Mouse (Mus musculus): ENCODE measurements around the gene Hepacam. TPM values are rescaled to one million over a fixed set of nuclear protein-coding genes. Genes with fewer than 3 reads are reported as not detected.

The Hepacam gene
- total and polyA plus RNA-seq, 3 experiments, result 0.01 to 0.04 TPM; not detected in 1

GRCm38 (mm10) chr9:37347988-37348642 is 19.0 kb upstream of the Hepacam start, which contains the start of gene Ccdc15 (continued):
- TF ChIP-seq ZMIZ1 (IDR thresholded peaks at IDR 0.05; ENCODE audit: low read depth, low read length), result peak; percentile 97
- no peak for TF ChIP-seq MAFK (IDR thresholded peaks at IDR 0.05; ENCODE audit: borderline replicate concordance, low read depth, low read length)
- TF ChIP-seq TCF12 (IDR thresholded peaks at IDR 0.05; ENCODE audit: low read depth, low read length), result peak; percentile 87
- peak; percentile 20; the same call in 1 of the 2 replicates for TF ChIP-seq POLR2AphosphoS5 (IDR thresholded peaks at IDR 0.05; ENCODE audit: borderline replicate concordance, low read depth, low read length)
- TF ChIP-seq ZKSCAN1 (IDR thresholded peaks at IDR 0.05; ENCODE audit: low read depth, low read length), result no peak
- TF ChIP-seq GATA1 (IDR thresholded peaks at IDR 0.05; ENCODE audit: low read depth, low read length), result peak; percentile 11; the same call in 1 of the 2 replicates
- TF ChIP-seq EP300 (IDR thresholded peaks at IDR 0.05; ENCODE audit: low read depth in 1 of 2, low read length in 2 of 2), result peak in 1 of 2 experiments; percentile 56; a peak in 1 of 4 replicates
- no peak for TF ChIP-seq RCOR1 (IDR thresholded peaks at IDR 0.05; ENCODE audit: low read depth, low read length)
- TF ChIP-seq ETS1 (IDR thresholded peaks at IDR 0.05; ENCODE audit: low read depth, low read length), result peak; percentile 73
- TF ChIP-seq CTCF (IDR thresholded peaks at IDR 0.05 in 2 of 3, conservative IDR thresholded peaks at IDR 0.05 in 1 of 3; ENCODE audit: control insufficient read depth in 1 of 3, insufficient read depth in 1 of 3, low read depth in 2 of 3, low read length in 3 of 3, poor library complexity in 1 of 3, severe bottlenecking in 1 of 3), result no peak
- TF ChIP-seq ZNF384 (IDR thresholded peaks at IDR 0.05; ENCODE audit: low read depth, low read length), result no peak
- TF ChIP-seq MEF2A (IDR thresholded peaks at IDR 0.05; ENCODE audit: extremely low read depth, insufficient replicate concordance, low read depth, low read length, poor library complexity, severe bottlenecking), result no peak

GRCm38 (mm10) chr9:37349050-37349449 is 18.1 kb upstream of the Hepacam start:
- Histone ChIP-seq H3K36me3 (ENCODE audit: control insufficient read depth in 1 of 2, insufficient read depth in 2 of 2, low read length in 2 of 2) (peaks cover 0 to 21% of the 10 kb centered on the region in 2 experiments; a peak in 2 of 4 replicates), H3K9ac (ENCODE audit: control insufficient read depth, low read depth, low read length, poor library complexity, severe bottlenecking) (peak overlapping the region; percentile 87), H3K27ac (ENCODE audit: control insufficient read depth, low read depth, low read length) (peak overlapping the region; percentile 89), H3K79me2 (ENCODE audit: control insufficient read depth, insufficient read depth, low read length, poor library complexity) (peaks cover 10% of the 10 kb centered on the region; the same call in 1 of the 2 replicates), H3K27me3 (ENCODE audit: control insufficient read depth in 1 of 2, insufficient read depth in 2 of 2, low read length in 2 of 2) (no peaks in the 10 kb centered on the region), H3K4me1 (ENCODE audit: control insufficient read depth in 1 of 2, insufficient read depth in 2 of 2, low read length in 2 of 2) (peaks cover 7 to 11% of the 10 kb centered on the region in 2 experiments; a peak in 3 of 4 replicates), H3K4me3 (ENCODE audit: control insufficient read depth in 1 of 2, insufficient read depth in 1 of 2, low read depth in 2 of 2, low read length in 2 of 2) (peak overlapping the region; percentile 69 to 84), H3K9me3 (replicated peaks; ENCODE audit: insufficient read depth, low read length) (no peaks in the 10 kb centered on the region)
- DNase-seq (ENCODE audit: low read depth, low spot score), result no peak
- TF ChIP-seq ZNF384 (IDR thresholded peaks at IDR 0.05; ENCODE audit: low read depth, low read length) (no peak), CHD2 (IDR thresholded peaks at IDR 0.05; ENCODE audit: low read length) (no peak), NRF1 (IDR thresholded peaks at IDR 0.05; ENCODE audit: insufficient read depth, low read depth, low read length, poor library complexity, severe bottlenecking) (no peak), SIN3A (IDR thresholded peaks at IDR 0.05; ENCODE audit: low read length) (no peak), POLR2AphosphoS2 (IDR thresholded peaks at IDR 0.05; ENCODE audit: low read length) (no peak), USF2 (IDR thresholded peaks at IDR 0.05; ENCODE audit: borderline replicate concordance in 1 of 2, insufficient read depth in 1 of 2, low read depth in 1 of 2, low read length in 2 of 2) (no peak), POLR2A (IDR thresholded peaks at IDR 0.05; ENCODE audit: control insufficient read depth in 1 of 2, insufficient read depth in 1 of 2, low read depth in 1 of 2, low read length in 2 of 2, poor library complexity in 1 of 2) (no peak), TBP (IDR thresholded peaks at IDR 0.05; ENCODE audit: low read depth, low read length) (no peak), MXI1 (IDR thresholded peaks at IDR 0.05; ENCODE audit: low read depth, low read length) (no peak), EP300 (IDR thresholded peaks at IDR 0.05; ENCODE audit: low read depth in 1 of 2, low read length in 2 of 2) (no peak), MYB (IDR thresholded peaks at IDR 0.05; ENCODE audit: low read depth, low read length) (no peak), ZC3H11A (IDR thresholded peaks at IDR 0.05; ENCODE audit: low read depth, low read length) (no peak)
